22 mouse cellular contexts compared by ENCODE assay signal in the genomic region with DNA sequence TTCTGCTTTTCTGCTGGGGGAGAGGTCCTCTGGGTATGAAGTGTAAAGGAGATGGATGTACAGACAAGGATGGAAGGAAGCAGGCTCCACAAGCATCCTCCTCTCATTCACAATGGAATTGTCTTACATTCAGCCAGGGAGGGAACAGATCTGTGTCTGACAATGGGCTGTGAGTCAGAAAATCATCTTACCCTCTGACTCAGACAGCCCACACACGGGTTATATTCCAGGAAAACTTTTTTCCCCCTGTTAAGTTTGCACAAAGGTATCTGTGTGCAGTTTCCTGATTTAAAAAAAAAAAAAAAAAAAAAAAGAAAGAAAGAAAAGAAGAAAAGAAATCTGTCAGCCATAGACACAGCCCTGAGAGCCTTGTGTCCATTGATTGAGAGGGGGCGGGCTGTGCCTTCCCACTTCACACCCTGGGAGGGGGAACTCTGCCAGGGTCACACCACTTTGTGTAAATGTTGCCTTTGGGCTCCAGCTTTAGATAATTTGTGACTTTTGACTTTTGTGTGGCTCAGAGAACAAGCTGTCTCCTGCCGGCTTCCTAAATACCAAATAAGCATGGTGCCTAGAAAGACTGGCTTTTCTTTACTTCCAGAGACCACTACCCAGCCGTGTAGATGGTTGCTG. TPM values are rescaled to one million over a fixed set of nuclear protein-coding genes. Genes with fewer than 3 reads are reported as not detected.
DNase-seq lines count a peak whose midpoint lies in the region; ATAC-seq and TF ChIP-seq lines count a peak whose summit lies in the region.
"Had no signal": no experiment of that assay in that cellular context is flagged by ENCODE, and none has a peak within 500 bp of the region (broad histone marks: within the 10 kb centered on the region; RNA-seq: fewer than 3 reads in every experiment).

No protein-coding gene starts in this region.

- no peak overlapping the region for H3K4me3 ChIP-seq in heart, embryonic 15.5 days
- no peak overlapping the region for H3K4me3 ChIP-seq in heart, embryonic 12.5 days
- no peak overlapping the region for H3K4me3 ChIP-seq in kidney, postnatal 0 days (replicated peaks; ENCODE audit: low read depth, low read length)
- no peak overlapping the region for H3K4me3 ChIP-seq in intestine, postnatal 0 days (ENCODE audit: low read depth, low read length)
- H3K4me3 ChIP-seq: embryonic facial prominence, embryonic 12.5 days; hindbrain, embryonic 13.5 days; layer of hippocampus, adult 2 months; neural tube, embryonic 12.5 days had no signal

- no peak for TF ChIP-seq CTCF in kidney, postnatal 0 days (IDR thresholded peaks at IDR 0.05; ENCODE audit: low read depth)
- no peak for TF ChIP-seq CTCF in intestine, postnatal 0 days (IDR thresholded peaks at IDR 0.05; ENCODE audit: low read depth)

- peak; percentile 35 for DNase-seq in kidney, postnatal 0 days (ENCODE audit: low spot score)
- no peak for DNase-seq in kidney, postnatal 4 days
- peak; percentile 74 for DNase-seq in 3T3-L1 (ENCODE audit: low read depth, low spot score)
- DNase-seq in brain, adult 2 months (ENCODE audit: low read depth, low spot score), result peak; percentile 65
- DNase-seq in lung, postnatal 25 days (ENCODE audit: low spot score), result no peak
- DNase-seq: adrenal gland, adult 2 months; B cell, adult 2 months; cerebellum, adult 8-10 months; gastrocnemius, postnatal 14 days; layer of hippocampus, postnatal 36 days; lung, adult 18-20 months; lung, postnatal 4 days; spleen, adult 18-20 months; thymus, postnatal 25 days had no signal

- peak overlapping the region; percentile 45 for H3K27ac ChIP-seq in heart, embryonic 15.5 days
- H3K27ac ChIP-seq in heart, embryonic 12.5 days (ENCODE audit: poor library complexity, severe bottlenecking), result no peak overlapping the region; the same call in 1 of the 2 replicates
- H3K27ac ChIP-seq in kidney, postnatal 0 days, result no peak overlapping the region
- no peak overlapping the region for H3K27ac ChIP-seq in intestine, postnatal 0 days (ENCODE audit: low read depth, low read length)
- H3K27ac ChIP-seq: embryonic facial prominence, embryonic 12.5 days; hindbrain, embryonic 13.5 days; layer of hippocampus, adult 2 months; neural tube, embryonic 12.5 days had no signal

- H3K4me2 ChIP-seq in heart, embryonic 15.5 days, result no peak overlapping the region
- no peak overlapping the region for H3K4me2 ChIP-seq in heart, embryonic 12.5 days
- no peak overlapping the region for H3K4me2 ChIP-seq in kidney, postnatal 0 days (ENCODE audit: low read length)
- no peak overlapping the region for H3K4me2 ChIP-seq in intestine, postnatal 0 days (replicated peaks; ENCODE audit: low read depth)
- H3K4me2 ChIP-seq: embryonic facial prominence, embryonic 12.5 days; hindbrain, embryonic 13.5 days; neural tube, embryonic 12.5 days had no signal

- no peaks in the 10 kb centered on the region for H3K27me3 ChIP-seq in heart, embryonic 15.5 days
- H3K27me3 ChIP-seq in heart, embryonic 12.5 days (replicated peaks), result no peaks in the 10 kb centered on the region
- no peaks in the 10 kb centered on the region for H3K27me3 ChIP-seq in kidney, postnatal 0 days (ENCODE audit: insufficient read depth, low read length)
- no peaks in the 10 kb centered on the region for H3K27me3 ChIP-seq in intestine, postnatal 0 days (replicated peaks; ENCODE audit: control insufficient read depth, insufficient read depth, low read length)
- H3K27me3 ChIP-seq: embryonic facial prominence, embryonic 12.5 days; neural tube, embryonic 12.5 days had no signal

- no peaks in the 10 kb centered on the region for H3K9me3 ChIP-seq in heart, embryonic 15.5 days (replicated peaks)
- no peaks in the 10 kb centered on the region for H3K9me3 ChIP-seq in heart, embryonic 12.5 days (replicated peaks)
- H3K9me3 ChIP-seq in kidney, postnatal 0 days (replicated peaks; ENCODE audit: low read length), result no peaks in the 10 kb centered on the region
- no peaks in the 10 kb centered on the region for H3K9me3 ChIP-seq in intestine, postnatal 0 days (ENCODE audit: control insufficient read depth)
- H3K9me3 ChIP-seq: embryonic facial prominence, embryonic 12.5 days; hindbrain, embryonic 13.5 days; neural tube, embryonic 12.5 days had no signal

- no peak overlapping the region; the same call in 1 of the 2 replicates for H3K9ac ChIP-seq in heart, embryonic 15.5 days
- no peak overlapping the region for H3K9ac ChIP-seq in heart, embryonic 12.5 days
- H3K9ac ChIP-seq in kidney, postnatal 0 days (ENCODE audit: low read depth, low read length), result no peak overlapping the region
- H3K9ac ChIP-seq in intestine, postnatal 0 days (ENCODE audit: low read depth, low read length), result no peak overlapping the region
- H3K9ac ChIP-seq: embryonic facial prominence, embryonic 12.5 days; hindbrain, embryonic 13.5 days; neural tube, embryonic 12.5 days had no signal

- peaks cover 20% of the 10 kb centered on the region for H3K4me1 ChIP-seq in heart, embryonic 15.5 days (replicated peaks)
- H3K4me1 ChIP-seq in heart, embryonic 12.5 days (replicated peaks), result peaks cover 32% of the 10 kb centered on the region
- H3K4me1 ChIP-seq in kidney, postnatal 0 days (replicated peaks; ENCODE audit: insufficient read depth, low read length), result peaks cover 11% of the 10 kb centered on the region
- H3K4me1 ChIP-seq in intestine, postnatal 0 days (replicated peaks; ENCODE audit: control insufficient read depth, insufficient read depth, low read length), result peaks cover 9% of the 10 kb centered on the region; the same call in 1 of the 2 replicates

- no peaks in the 10 kb centered on the region for H3K36me3 ChIP-seq in heart, embryonic 15.5 days
- peaks cover 10% of the 10 kb centered on the region for H3K36me3 ChIP-seq in heart, embryonic 12.5 days
- H3K36me3 ChIP-seq in kidney, postnatal 0 days (ENCODE audit: insufficient read depth, low read length), result no peaks in the 10 kb centered on the region
- no peaks in the 10 kb centered on the region for H3K36me3 ChIP-seq in intestine, postnatal 0 days (ENCODE audit: control insufficient read depth, insufficient read depth)

- ATAC-seq in heart, embryonic 15.5 days (replicated peaks; ENCODE audit: insufficient number of reproducible peaks, insufficient read depth, low FRiP score, low read depth), result no peak
- no peak for ATAC-seq in heart, embryonic 12.5 days (ENCODE audit: insufficient number of reproducible peaks, low FRiP score)
- no peak for ATAC-seq in kidney, postnatal 0 days (replicated peaks; ENCODE audit: low FRiP score, low read depth)
- no peak for ATAC-seq in intestine, postnatal 0 days
- ATAC-seq: forebrain, embryonic 14.5 days had no signal

- WGBS in heart, embryonic 15.5 days, result 41% methylated on average over 4 of the region's 4 CpGs
- WGBS in heart, embryonic 12.5 days, result 34% methylated on average over 4 of the region's 4 CpGs
- WGBS in kidney, postnatal 0 days, result 32% methylated on average over 4 of the region's 4 CpGs
- 40% methylated on average over 4 of the region's 4 CpGs for WGBS in intestine, postnatal 0 days

RNA-seq across cellular contexts. Expression of a gene that starts 11.3 kb away (rescaled TPM):
- polyA plus RNA-seq in heart, embryonic 15.5 days (2015; fragmentation: Nextera tagmentation; extraction: Ambion mirVana), result 51.7 and 53.7 TPM in 2 replicates
- 60.3 and 64.1 TPM in 2 replicates for polyA plus RNA-seq in heart, embryonic 12.5 days (2016; fragmentation: Nextera tagmentation; extraction: Ambion mirVana)
- polyA plus RNA-seq in kidney, postnatal 0 days (2015; fragmentation: Nextera tagmentation; extraction: Ambion mirVana), result 112 and 113 TPM in 2 replicates
- polyA plus RNA-seq in intestine, postnatal 0 days (2015; fragmentation: Nextera tagmentation; extraction: Ambion mirVana), result 25.5 and 26.6 TPM in 2 replicates

RNA-seq across cellular contexts. Expression of a gene that starts 51.8 kb away (rescaled TPM):
- 0.33 TPM in 1 of 2 replicates, not detected in the other for polyA plus RNA-seq in heart, embryonic 15.5 days (2015; fragmentation: Nextera tagmentation; extraction: Ambion mirVana)
- polyA plus RNA-seq in heart, embryonic 12.5 days (2016; fragmentation: Nextera tagmentation; extraction: Ambion mirVana), result 0.31 and 0.33 TPM in 2 replicates
- 2.5 and 3.4 TPM in 2 replicates for polyA plus RNA-seq in kidney, postnatal 0 days (2015; fragmentation: Nextera tagmentation; extraction: Ambion mirVana)
- polyA plus RNA-seq in intestine, postnatal 0 days (2015; fragmentation: Nextera tagmentation; extraction: Ambion mirVana), result 7,315 and 7,837 TPM in 2 replicates
- polyA plus RNA-seq: adrenal gland, adult 2 months had no signal

Comparison
In these comparisons a context has a peak if more than half of its experiments do, and no peak if none do; other contexts are left out.
1. DNase-seq: peak in kidney, postnatal 0 days (single experiment), 3T3-L1 (single experiment) and brain, adult 2 months (single experiment); none in kidney, postnatal 4 days (0 of 2) and lung, postnatal 25 days (single experiment).
2. RNA of a gene that starts 51.8 kb away (polyA plus RNA-seq): 7,315 to 7,837 TPM in intestine, postnatal 0 days; 2.5 to 3.4 TPM in kidney, postnatal 0 days, 0.33 TPM in heart, embryonic 15.5 days and 0.31 to 0.33 TPM in heart, embryonic 12.5 days; every median in the first group is over 1,000 times any median in the second.